Mouse (Mus musculus): Measurements from ENCODE around the gene Mpped2. TPM values are rescaled to one million over a fixed set of nuclear protein-coding genes. Genes with fewer than 3 reads are reported as not detected.

Mpped2 gene
- total and polyA plus RNA-seq, 3 experiments = 0.04 to 0.10 TPM; not detected in 1

- no peak for DNase-seq (ENCODE audit: low read depth, low spot score)
- Histone ChIP-seq H3K79me2 (ENCODE audit: control insufficient read depth, insufficient read depth, low read length, poor library complexity) (no peaks in the 10 kb centered on the region), H3K36me3 (ENCODE audit: control insufficient read depth in 1 of 2, insufficient read depth in 2 of 2, low read length in 2 of 2) (no peaks in the 10 kb centered on the region), H3K27me3 (ENCODE audit: control insufficient read depth in 1 of 2, insufficient read depth in 2 of 2, low read length in 2 of 2) (no peaks in the 10 kb centered on the region), H3K9me3 (replicated peaks; ENCODE audit: insufficient read depth, low read length) (no peaks in the 10 kb centered on the region), H3K9ac (ENCODE audit: control insufficient read depth, low read depth, low read length, poor library complexity, severe bottlenecking) (no peak overlapping the region), H3K27ac (ENCODE audit: control insufficient read depth, low read depth, low read length) (no peak overlapping the region), H3K4me3 (ENCODE audit: control insufficient read depth in 1 of 2, insufficient read depth in 1 of 2, low read depth in 2 of 2, low read length in 2 of 2) (no peak overlapping the region), H3K4me1 (ENCODE audit: control insufficient read depth in 1 of 2, insufficient read depth in 2 of 2, low read length in 2 of 2) (no peaks in the 10 kb centered on the region)
- TF ChIP-seq RAD21 (IDR thresholded peaks at IDR 0.05; ENCODE audit: low read depth, low read length) (no peak), NRF1 (IDR thresholded peaks at IDR 0.05; ENCODE audit: insufficient read depth, low read depth, low read length, poor library complexity, severe bottlenecking) (no peak), NELFE (IDR thresholded peaks at IDR 0.05; ENCODE audit: low read depth, low read length) (no peak), HCFC1 (IDR thresholded peaks at IDR 0.05; ENCODE audit: low read depth, low read length) (no peak), USF2 (IDR thresholded peaks at IDR 0.05; ENCODE audit: borderline replicate concordance in 1 of 2, insufficient read depth in 1 of 2, low read depth in 1 of 2, low read length in 2 of 2) (no peak), MYC (IDR thresholded peaks at IDR 0.05; ENCODE audit: low read depth, low read length) (no peak)
Measured at GRCm38 (mm10) chr2:106844766-106845678, 152.0 kb downstream of the Mpped2 start.

GRCm38 (mm10) chr2:106846511-106846910, 153.4 kb downstream of the Mpped2 start:
- Histone ChIP-seq H3K9me3 (replicated peaks; ENCODE audit: insufficient read depth, low read length) (no peaks in the 10 kb centered on the region), H3K4me3 (ENCODE audit: control insufficient read depth in 1 of 2, insufficient read depth in 1 of 2, low read depth in 2 of 2, low read length in 2 of 2) (no peak overlapping the region), H3K4me1 (ENCODE audit: control insufficient read depth in 1 of 2, insufficient read depth in 2 of 2, low read length in 2 of 2) (no peaks in the 10 kb centered on the region), H3K9ac (ENCODE audit: control insufficient read depth, low read depth, low read length, poor library complexity, severe bottlenecking) (no peak overlapping the region), H3K79me2 (ENCODE audit: control insufficient read depth, insufficient read depth, low read length, poor library complexity) (no peaks in the 10 kb centered on the region), H3K27me3 (ENCODE audit: control insufficient read depth in 1 of 2, insufficient read depth in 2 of 2, low read length in 2 of 2) (no peaks in the 10 kb centered on the region), H3K36me3 (ENCODE audit: control insufficient read depth in 1 of 2, insufficient read depth in 2 of 2, low read length in 2 of 2) (no peaks in the 10 kb centered on the region), H3K27ac (ENCODE audit: control insufficient read depth, low read depth, low read length) (no peak overlapping the region)
- no peak for TF ChIP-seq MXI1 (IDR thresholded peaks at IDR 0.05; ENCODE audit: low read depth, low read length)
- no peak for TF ChIP-seq HCFC1 (IDR thresholded peaks at IDR 0.05; ENCODE audit: low read depth, low read length)
- no peak for TF ChIP-seq ETS1 (IDR thresholded peaks at IDR 0.05; ENCODE audit: low read depth, low read length)
- no peak for TF ChIP-seq JUND (IDR thresholded peaks at IDR 0.05; ENCODE audit: low read depth, low read length)
- TF ChIP-seq MAX (IDR thresholded peaks at IDR 0.05; ENCODE audit: low read length) = no peak
- no peak for TF ChIP-seq CHD2 (IDR thresholded peaks at IDR 0.05; ENCODE audit: low read length)
- no peak for TF ChIP-seq POLR2A (IDR thresholded peaks at IDR 0.05; ENCODE audit: control insufficient read depth in 1 of 2, insufficient read depth in 1 of 2, low read depth in 1 of 2, low read length in 2 of 2, poor library complexity in 1 of 2)
- no peak for TF ChIP-seq CTCF (IDR thresholded peaks at IDR 0.05 in 2 of 3, conservative IDR thresholded peaks at IDR 0.05 in 1 of 3; ENCODE audit: control insufficient read depth in 1 of 3, insufficient read depth in 1 of 3, low read depth in 2 of 3, low read length in 3 of 3, poor library complexity in 1 of 3, severe bottlenecking in 1 of 3)
- no peak for TF ChIP-seq MYC (IDR thresholded peaks at IDR 0.05; ENCODE audit: low read depth, low read length)
- TF ChIP-seq KAT2A (conservative IDR thresholded peaks at IDR 0.05; ENCODE audit: low read depth, low read length) = no peak
- TF ChIP-seq NELFE (IDR thresholded peaks at IDR 0.05; ENCODE audit: low read depth, low read length) = no peak
- no peak for TF ChIP-seq POLR2AphosphoS2 (IDR thresholded peaks at IDR 0.05; ENCODE audit: low read length)
- no peak for TF ChIP-seq MAFK (IDR thresholded peaks at IDR 0.05; ENCODE audit: borderline replicate concordance, low read depth, low read length)
- TF ChIP-seq MEF2A (IDR thresholded peaks at IDR 0.05; ENCODE audit: extremely low read depth, insufficient replicate concordance, low read depth, low read length, poor library complexity, severe bottlenecking) = no peak
- no peak for TF ChIP-seq BHLHE40 (IDR thresholded peaks at IDR 0.05; ENCODE audit: borderline replicate concordance, low read depth, low read length)
- no peak for TF ChIP-seq SIN3A (IDR thresholded peaks at IDR 0.05; ENCODE audit: low read length)
- TF ChIP-seq SMC3 (IDR thresholded peaks at IDR 0.05; ENCODE audit: low read depth, low read length) = no peak
- no peak for TF ChIP-seq GATA1 (IDR thresholded peaks at IDR 0.05; ENCODE audit: low read depth, low read length)
- no peak for TF ChIP-seq ZMIZ1 (IDR thresholded peaks at IDR 0.05; ENCODE audit: low read depth, low read length)
- DNase-seq (ENCODE audit: low read depth, low spot score) = no peak
